ENCODE assay signal across 8 mouse cellular contexts in genomic region chr4:150401830-150402607, GRCm38 (mm10).
A peak's percentile ranks its signal among the peaks of the same experiment; 100 is the strongest.
DNase-seq lines count a peak whose midpoint lies in the region; ATAC-seq and TF ChIP-seq lines count a peak whose summit lies in the region.

No protein-coding gene starts in this region.

- DNase-seq in limb, embryonic 14.5 days (ENCODE audit: low spot score), result no peak
- no peak for DNase-seq in limb, embryonic 10.5 days (ENCODE audit: low spot score)
- peak; percentile 71 for DNase-seq in adrenal gland, postnatal 14 days
- DNase-seq in lung, postnatal 14 days, result peak; percentile 24
- DNase-seq in cerebellum, adult 8-10 months, result no peak
- no peak for DNase-seq in layer of hippocampus, postnatal 14 days (ENCODE audit: low spot score in 2 of 2)

- H3K4me3 ChIP-seq in limb, embryonic 14.5 days (replicated peaks; ENCODE audit: low read length), result no peak overlapping the region
- no peak overlapping the region for H3K4me3 ChIP-seq in limb, embryonic 10.5 days
- H3K4me3 ChIP-seq in heart, embryonic 14.5 days (ENCODE audit: control insufficient read depth in 1 of 2, insufficient read depth in 1 of 2, low read depth in 1 of 2, low read length in 2 of 2), result no peak overlapping the region

- 0 out of 2 replicates have a peak overlapping the region, but pooled peaks have one; percentile 1 for H3K27ac ChIP-seq in limb, embryonic 14.5 days (replicated peaks; ENCODE audit: low read depth, low read length)
- no peak overlapping the region for H3K27ac ChIP-seq in limb, embryonic 10.5 days
- H3K27ac ChIP-seq in heart, embryonic 14.5 days (replicated peaks in 1 of 2; ENCODE audit: control insufficient read depth in 1 of 2, insufficient read depth in 1 of 2, low read depth in 2 of 2, low read length in 2 of 2), result no peak overlapping the region; a peak in 1 of 4 replicates

- H3K9ac ChIP-seq in limb, embryonic 14.5 days (ENCODE audit: low read depth, low read length, severe bottlenecking), result no peak overlapping the region
- 0 out of 2 replicates have a peak overlapping the region, but pooled peaks have one; percentile 27 for H3K9ac ChIP-seq in heart, embryonic 14.5 days (ENCODE audit: low read length)

- H3K9me3 ChIP-seq in limb, embryonic 14.5 days (ENCODE audit: control insufficient read depth, low read length), result no peaks in the 10 kb centered on the region
- no peaks in the 10 kb centered on the region for H3K9me3 ChIP-seq in limb, embryonic 10.5 days (replicated peaks)
- no peaks in the 10 kb centered on the region for H3K9me3 ChIP-seq in heart, embryonic 14.5 days (ENCODE audit: control insufficient read depth, low read length)

- peaks cover 7% of the 10 kb centered on the region for H3K36me3 ChIP-seq in limb, embryonic 14.5 days (ENCODE audit: control insufficient read depth, insufficient read depth, low read length)
- peaks cover 10% of the 10 kb centered on the region for H3K36me3 ChIP-seq in limb, embryonic 10.5 days
- no peaks in the 10 kb centered on the region; the same call in 1 of the 2 replicates for H3K36me3 ChIP-seq in heart, embryonic 14.5 days (ENCODE audit: control insufficient read depth, insufficient read depth, low read length)

- no peak for TF ChIP-seq POLR2A in limb, embryonic 14.5 days (IDR thresholded peaks at IDR 0.05; ENCODE audit: borderline replicate concordance, extremely low read depth, insufficient read depth, insufficient read length)

- 62% methylated on average over 13 of the region's 13 CpGs for WGBS in limb, embryonic 14.5 days
- WGBS in limb, embryonic 10.5 days, result 78% methylated on average over 13 of the region's 13 CpGs
- WGBS in heart, embryonic 14.5 days, result 30% methylated on average over 13 of the region's 13 CpGs

- H3K4me2 ChIP-seq in limb, embryonic 14.5 days (replicated peaks; ENCODE audit: low read depth, low read length, severe bottlenecking), result no peak overlapping the region
- no peak overlapping the region for H3K4me2 ChIP-seq in heart, embryonic 14.5 days (ENCODE audit: low read length)

- ATAC-seq in limb, embryonic 14.5 days (ENCODE audit: low FRiP score, low read depth), result no peak
- no peak for ATAC-seq in heart, embryonic 14.5 days (ENCODE audit: insufficient number of reproducible peaks, insufficient read depth, low FRiP score, low read depth)
- ATAC-seq in activated CD4-positive, CD25-positive, alpha-beta regulatory T cell, adult 4 months, result no peak

- H3K4me1 ChIP-seq in limb, embryonic 14.5 days (ENCODE audit: control insufficient read depth, insufficient read depth, low read length), result peaks cover 54% of the 10 kb centered on the region
- H3K4me1 ChIP-seq in limb, embryonic 10.5 days, result peaks cover 58% of the 10 kb centered on the region
- peaks cover 34 to 80% of the 10 kb centered on the region in 2 experiments for H3K4me1 ChIP-seq in heart, embryonic 14.5 days (ENCODE audit: control insufficient read depth in 2 of 2, insufficient read depth in 2 of 2, low read length in 2 of 2)

- no peaks in the 10 kb centered on the region for H3K27me3 ChIP-seq in limb, embryonic 14.5 days (ENCODE audit: control insufficient read depth, insufficient read depth, low read length)
- H3K27me3 ChIP-seq in limb, embryonic 10.5 days (ENCODE audit: low read depth, poor library complexity, severe bottlenecking), result no peaks in the 10 kb centered on the region
- H3K27me3 ChIP-seq in heart, embryonic 14.5 days (ENCODE audit: control insufficient read depth, insufficient read depth, low read length), result no peaks in the 10 kb centered on the region

Comparison
In these comparisons a context has a peak if more than half of its experiments do, and no peak if none do; other contexts are left out.
1. DNase-seq: peak in adrenal gland, postnatal 14 days (single experiment) and lung, postnatal 14 days (single experiment); none in limb, embryonic 14.5 days (single experiment), limb, embryonic 10.5 days (single experiment), cerebellum, adult 8-10 months (single experiment) and layer of hippocampus, postnatal 14 days (0 of 2).